Mouse (Mus musculus) testis, adult 2 months (tissue): Measurements from ENCODE around the gene Ccdc85c.

Source experiments
- CTCF ChIP-seq: fragments of 200-500 bp; IDR thresholded peaks from 2 replicates; pipeline ENCODE4 v1.5.1; 2012; ENCODE audit warnings: low read depth, mild to moderate bottlenecking, inconsistent platforms, low read length, moderate library complexity; ENCODE audit not compliant: control insufficient read depth, insufficient read depth, insufficient replicate concordance
- POLR2A ChIP-seq: fragments of 200-500 bp; IDR thresholded peaks from 2 replicates; pipeline ENCODE4 v1.6.1; 2012; ENCODE audit warnings: low read depth, mild to moderate bottlenecking, inconsistent platforms, low read length, moderate library complexity; ENCODE audit not compliant: control insufficient read depth

DNA sequence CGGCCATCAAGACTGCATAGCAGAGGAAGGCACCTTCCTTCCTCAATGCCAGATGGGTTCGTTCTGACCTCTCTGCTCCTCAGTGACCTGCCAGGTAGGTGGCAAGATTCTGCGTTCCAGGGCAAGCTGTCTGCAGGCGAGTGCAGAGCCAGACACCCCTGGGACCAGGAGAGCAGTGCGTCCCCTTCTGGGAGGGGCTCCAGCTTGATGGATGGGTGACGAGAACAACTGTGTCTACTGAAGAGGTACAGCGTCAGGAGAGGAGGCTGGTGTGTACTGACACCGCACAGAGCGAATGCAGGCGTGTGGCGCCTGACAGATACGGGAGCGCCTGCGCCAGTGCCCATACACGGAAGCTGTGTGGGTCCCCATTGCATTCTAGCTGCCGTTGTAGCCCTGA is 47.7 kb downstream of the Ccdc85c start:
- TF ChIP-seq POLR2A (no peak), CTCF (no peak)
